8 mouse cellular contexts compared by ENCODE assay signal in genomic region chr7:27576914-27577313, GRCm38 (mm10). TPM values are rescaled to one million over a fixed set of nuclear protein-coding genes. Genes with fewer than 3 reads are reported as not detected.
DNase-seq lines count a peak whose midpoint lies in the region; TF ChIP-seq lines count a peak whose summit lies in the region.
"Had no signal": no experiment of that assay in that cellular context is flagged by ENCODE, and none has a peak within 500 bp of the region (broad histone marks: within the 10 kb centered on the region; RNA-seq: fewer than 3 reads in every experiment).

No protein-coding gene starts in this region.

- 69% methylated on average over 6 of the region's 6 CpGs for WGBS in kidney, adult 2 months

- peak; percentile 46 to 58 for DNase-seq in layer of hippocampus, postnatal 10 days (ENCODE audit: low spot score in 2 of 2)
- no peak for DNase-seq in layer of hippocampus, adult 9-11 months
- DNase-seq in MEL (ENCODE audit: low read depth, low spot score), result peak; percentile 45
- peak; percentile 40 for DNase-seq in cerebellum, adult 11-12 months
- peak; percentile 60 for DNase-seq in kidney, adult 2 months
- peak; percentile 80 for DNase-seq in lung, postnatal 36 days
- peak; percentile 76 for DNase-seq in thymus, postnatal 4 days
- DNase-seq: liver, embryonic 13.5 days had no signal

- no peaks in the 10 kb centered on the region for H3K27me3 ChIP-seq in MEL (ENCODE audit: control insufficient read depth in 1 of 2, insufficient read depth in 2 of 2, low read length in 2 of 2)
- no peaks in the 10 kb centered on the region for H3K27me3 ChIP-seq in kidney, adult 2 months (replicated peaks; ENCODE audit: control insufficient read depth, insufficient read depth, low read length)
- H3K27me3 ChIP-seq: liver, embryonic 13.5 days had no signal

- no peak for TF ChIP-seq POLR2A in MEL (IDR thresholded peaks at IDR 0.05; ENCODE audit: control insufficient read depth in 1 of 2, insufficient read depth in 1 of 2, low read depth in 1 of 2, low read length in 2 of 2, poor library complexity in 1 of 2)
- TF ChIP-seq POLR2A in kidney, adult 2 months (IDR thresholded peaks at IDR 0.05; ENCODE audit: low read depth, low read length), result no peak

- no peaks in the 10 kb centered on the region for H3K4me1 ChIP-seq in MEL (ENCODE audit: control insufficient read depth in 1 of 2, insufficient read depth in 2 of 2, low read length in 2 of 2)
- H3K4me1 ChIP-seq in kidney, adult 2 months (ENCODE audit: control insufficient read depth, insufficient read depth, low read length), result no peaks in the 10 kb centered on the region
- H3K4me1 ChIP-seq: liver, embryonic 13.5 days had no signal

- TF ChIP-seq CTCF in MEL (IDR thresholded peaks at IDR 0.05 in 2 of 3, conservative IDR thresholded peaks at IDR 0.05 in 1 of 3; ENCODE audit: control insufficient read depth in 1 of 3, insufficient read depth in 1 of 3, low read depth in 2 of 3, low read length in 3 of 3, poor library complexity in 1 of 3, severe bottlenecking in 1 of 3), result peak; percentile 45 to 56 (median 47)
- peak; percentile 67 for TF ChIP-seq CTCF in kidney, adult 2 months (conservative IDR thresholded peaks at IDR 0.05; ENCODE audit: insufficient read depth, insufficient read length, low read depth, low read length)

- TF ChIP-seq RAD21 in MEL (IDR thresholded peaks at IDR 0.05; ENCODE audit: low read depth, low read length), result peak; percentile 13

- no peaks in the 10 kb centered on the region for H3K9me3 ChIP-seq in MEL (replicated peaks; ENCODE audit: insufficient read depth, low read length)
- H3K9me3 ChIP-seq: liver, embryonic 13.5 days had no signal

- H3K4me3 ChIP-seq in MEL (ENCODE audit: control insufficient read depth in 1 of 2, insufficient read depth in 1 of 2, low read depth in 2 of 2, low read length in 2 of 2), result no peak overlapping the region
- H3K4me3 ChIP-seq in kidney, adult 2 months (ENCODE audit: insufficient read depth, low read depth, low read length), result no peak overlapping the region
- H3K4me3 ChIP-seq: liver, embryonic 13.5 days had no signal

- TF ChIP-seq EP300 in MEL (IDR thresholded peaks at IDR 0.05; ENCODE audit: low read depth in 1 of 2, low read length in 2 of 2), result no peak

- H3K27ac ChIP-seq in MEL (ENCODE audit: control insufficient read depth, low read depth, low read length), result no peak overlapping the region
- no peak overlapping the region for H3K27ac ChIP-seq in kidney, adult 2 months (ENCODE audit: insufficient read depth, low read depth, low read length)
- H3K27ac ChIP-seq: liver, embryonic 13.5 days had no signal

- no peaks in the 10 kb centered on the region for H3K79me2 ChIP-seq in MEL (ENCODE audit: control insufficient read depth, insufficient read depth, low read length, poor library complexity)

- H3K9ac ChIP-seq in MEL (ENCODE audit: control insufficient read depth, low read depth, low read length, poor library complexity, severe bottlenecking), result no peak overlapping the region
- H3K9ac ChIP-seq: liver, embryonic 13.5 days had no signal

- H3K36me3 ChIP-seq in MEL (ENCODE audit: control insufficient read depth in 1 of 2, insufficient read depth in 2 of 2, low read length in 2 of 2), result peaks cover 0 to 8% of the 10 kb centered on the region in 2 experiments; a peak in 3 of 4 replicates
- no peaks in the 10 kb centered on the region for H3K36me3 ChIP-seq in kidney, adult 2 months (ENCODE audit: control insufficient read depth, insufficient read depth, low read length)

TF ChIP-seq in MEL, 35 proteins besides CTCF, POLR2A, EP300 and RAD21:
- TF ChIP-seq E2F4 (IDR thresholded peaks at IDR 0.05; ENCODE audit: borderline replicate concordance, low read depth, low read length), result no peak
- TF ChIP-seq BHLHE40 (IDR thresholded peaks at IDR 0.05; ENCODE audit: borderline replicate concordance, low read depth, low read length), result no peak
- TF ChIP-seq CHD2 (IDR thresholded peaks at IDR 0.05; ENCODE audit: low read length), result no peak
- TF ChIP-seq KAT2A (conservative IDR thresholded peaks at IDR 0.05; ENCODE audit: low read depth, low read length), result no peak
- no peak for TF ChIP-seq ZMIZ1 (IDR thresholded peaks at IDR 0.05; ENCODE audit: low read depth, low read length)
- no peak for TF ChIP-seq RCOR1 (IDR thresholded peaks at IDR 0.05; ENCODE audit: low read depth, low read length)
- TF ChIP-seq MXI1 (IDR thresholded peaks at IDR 0.05; ENCODE audit: low read depth, low read length), result no peak

RNA-seq across cellular contexts. Expression of gene Akt2, which starts 14.4 kb away (rescaled TPM):
- total RNA-seq in layer of hippocampus, postnatal 10 days (2021), result 10 to 100 TPM; 92.7 to 94.8 TPM
- 69.0 and 73.5 TPM in 2 replicates for total RNA-seq in MEL (2012; rRNA removed)
- polyA plus RNA-seq in MEL (2012; ENCODE audit: insufficient read depth in 1 of 2, insufficient read length in 2 of 2, low read depth in 1 of 2, low replicate concordance in 2 of 2, missing spikeins in 1 of 2), result 100 to 1,000 TPM in 1 of 2 experiments, not detected in 1; 127 TPM
- polyA plus RNA-seq in kidney, adult 2 months (2012; rRNA removed), result 83.9 and 89.2 TPM in 2 replicates

RNA-seq across cellular contexts. Expression of gene 2310022A10Rik, which starts 23.9 kb away (rescaled TPM):
- 10 to 100 TPM; 21.4 to 26.2 TPM for total RNA-seq in layer of hippocampus, postnatal 10 days (2021)
- 5.9 and 6.6 TPM in 2 replicates for total RNA-seq in MEL (2012; rRNA removed)
- 10 to 100 TPM in 1 of 2 experiments, not detected in 1; 33.2 TPM for polyA plus RNA-seq in MEL (2012; ENCODE audit: insufficient read depth in 1 of 2, insufficient read length in 2 of 2, low read depth in 1 of 2, low replicate concordance in 2 of 2, missing spikeins in 1 of 2)
- 16.9 and 19.3 TPM in 2 replicates for polyA plus RNA-seq in kidney, adult 2 months (2012; rRNA removed)

RNA-seq across cellular contexts. Expression of gene Pld3, which starts 23.9 kb away (rescaled TPM):
- 100 to 1,000 TPM; 468 to 470 TPM for total RNA-seq in layer of hippocampus, postnatal 10 days (2021)
- total RNA-seq in MEL (2012; rRNA removed), result 8.0 and 11.1 TPM in 2 replicates
- 10 to 100 TPM in 1 of 2 experiments, not detected in 1; 22.8 TPM for polyA plus RNA-seq in MEL (2012; ENCODE audit: insufficient read depth in 1 of 2, insufficient read length in 2 of 2, low read depth in 1 of 2, low replicate concordance in 2 of 2, missing spikeins in 1 of 2)
- 142 and 163 TPM in 2 replicates for polyA plus RNA-seq in kidney, adult 2 months (2012; rRNA removed)

RNA-seq across cellular contexts. Expression of gene Hipk4, which starts 53.8 kb away (rescaled TPM):
- total RNA-seq in layer of hippocampus, postnatal 10 days (2021), result under 1 TPM; 0.11 to 0.23 TPM
- total RNA-seq in MEL (2012; rRNA removed), result not detected in 2 replicates
- polyA plus RNA-seq in MEL (2012; ENCODE audit: insufficient read depth in 1 of 2, insufficient read length in 2 of 2, low read depth in 1 of 2, low replicate concordance in 2 of 2, missing spikeins in 1 of 2), result under 1 TPM in 1 of 2 experiments, not detected in 1; 0.26 TPM
- 0.48 and 0.61 TPM in 2 replicates for polyA plus RNA-seq in kidney, adult 2 months (2012; rRNA removed)

Comparison
In these comparisons a context has a peak if more than half of its experiments do, and no peak if none do; other contexts are left out.
1. RNA of gene Pld3, which starts 23.9 kb away (total RNA-seq): 468 to 470 TPM in layer of hippocampus, postnatal 10 days; 8.0 to 11.1 TPM in MEL; every median in the first group is over 10 times any median in the second.